Mouse (Mus musculus) CH12.LX (cell line): Measurements from ENCODE around the gene Cnr2. TPM values are rescaled to one million over a fixed set of nuclear protein-coding genes. Genes with fewer than 3 reads are reported as not detected.

Experiments
- DNase-seq: peaks from one replicate; pipeline ENCODE4 v3.0.0-alpha.2; 2013; ENCODE audit errors: extremely low read depth
- H3K27ac ChIP-seq: 2 replicates; pipeline ENCODE4 v1.5.1; 2012; ENCODE audit warnings: low read depth, mild to moderate bottlenecking, control low read depth, moderate library complexity; ENCODE audit not compliant: insufficient read depth
- H3K27me3 ChIP-seq: replicated peaks from 2 replicates; pipeline ENCODE3; 2012; ENCODE audit warnings: inconsistent platforms
- H3K36me3 ChIP-seq, 2 experiments: replicated peaks in 1 of 2; 2 replicates each; pipeline versions ENCODE3 to v1.6.1; 2012; ENCODE audit warnings: inconsistent platforms in 1 of 2, low read length in 1 of 2, mild to moderate bottlenecking in 1 of 2, mixed read lengths in 1 of 2, moderate library complexity in 1 of 2; ENCODE audit not compliant: control insufficient read depth in 1 of 2, insufficient read depth in 1 of 2
- H3K4me1 ChIP-seq, 2 experiments: 2 replicates each; pipeline ENCODE4 v1.6.1; 2012; ENCODE audit warnings: inconsistent platforms in 1 of 2, moderate library complexity in 1 of 2; ENCODE audit not compliant: insufficient read depth in 2 of 2, control insufficient read depth in 1 of 2
- H3K4me2 ChIP-seq: 2 replicates; pipeline ENCODE4 v1.6.1; 2012; ENCODE audit warnings: low read depth, mild to moderate bottlenecking, control low read depth; ENCODE audit not compliant: poor library complexity, insufficient read depth, severe bottlenecking
- H3K4me3 ChIP-seq, 3 experiments: fragments of 150-350 bp in 1 of 3; sonication (generic) in 1 of 3; replicated peaks in 1 of 3; 2 replicates each; pipeline versions ENCODE3 to v1.5.1; 2011 to 2012; ENCODE audit warnings: low read depth in 2 of 3, low read length in 2 of 3, mild to moderate bottlenecking in 2 of 3, moderate library complexity in 2 of 3, control low read depth in 1 of 3, improper control_type of control experiment in 1 of 3, inconsistent platforms in 1 of 3, mixed read lengths in 1 of 3; ENCODE audit not compliant: poor library complexity in 1 of 3
- H3K79me2 ChIP-seq: replicated peaks from 2 replicates; pipeline ENCODE4 v1.6.1; 2012; ENCODE audit warnings: mild to moderate bottlenecking, moderate library complexity; ENCODE audit not compliant: control insufficient read depth, poor library complexity, insufficient read depth, severe bottlenecking; ENCODE audit errors: extremely low read depth
- H3K9ac ChIP-seq: 2 replicates; pipeline ENCODE4 v1.6.1; 2012; ENCODE audit warnings: low read depth, mild to moderate bottlenecking, control low read depth, moderate library complexity; ENCODE audit not compliant: insufficient read depth
- H3K9me3 ChIP-seq: replicated peaks from 2 replicates; pipeline ENCODE3; 2012; ENCODE audit warnings: low read length, inconsistent platforms, mixed read lengths
- BHLHE40 ChIP-seq: IDR thresholded peaks from 2 replicates; pipeline ENCODE4 v1.6.1; 2011; ENCODE audit warnings: mild to moderate bottlenecking, low read depth, low read length, improper control_type of control experiment
- CHD1 ChIP-seq: IDR thresholded peaks from 2 replicates; pipeline ENCODE4 v1.6.1; 2012; ENCODE audit warnings: low read depth, low read length, improper control_type of control experiment, inconsistent platforms
- CHD2 ChIP-seq: IDR thresholded peaks from 2 replicates; pipeline ENCODE4 v1.6.1; 2011; ENCODE audit warnings: low read length, improper control_type of control experiment
- E2F4 ChIP-seq: IDR thresholded peaks from 2 replicates; pipeline ENCODE4 v1.6.1; 2011; ENCODE audit warnings: low read depth, low read length, improper control_type of control experiment; ENCODE audit not compliant: insufficient replicate concordance
- ELF1 ChIP-seq: IDR thresholded peaks from 2 replicates; pipeline ENCODE4 v1.6.1; 2014; ENCODE audit warnings: low read depth, mild to moderate bottlenecking, inconsistent platforms, low read length, improper control_type of control experiment
- EP300 ChIP-seq: IDR thresholded peaks from 2 replicates; pipeline ENCODE4 v1.6.1; 2011; ENCODE audit warnings: low read length, improper control_type of control experiment
- GABPA ChIP-seq: IDR thresholded peaks from 2 replicates; pipeline ENCODE4 v1.6.1; 2012; ENCODE audit warnings: low read depth, low read length, improper control_type of control experiment, inconsistent platforms; ENCODE audit not compliant: insufficient replicate concordance
- HCFC1 ChIP-seq: IDR thresholded peaks from 2 replicates; pipeline ENCODE4 v1.6.1; 2012; ENCODE audit warnings: low read depth, mild to moderate bottlenecking, inconsistent platforms, low read length, improper control_type of control experiment
- IRF4 ChIP-seq: IDR thresholded peaks from 2 replicates; pipeline ENCODE4 v1.6.1; 2014; ENCODE audit warnings: low read depth, mild to moderate bottlenecking, inconsistent platforms, low read length, improper control_type of control experiment
- JUN ChIP-seq: IDR thresholded peaks from 2 replicates; pipeline ENCODE4 v1.6.1; 2011; ENCODE audit warnings: low read depth, mild to moderate bottlenecking, low read length, improper control_type of control experiment, moderate library complexity; ENCODE audit not compliant: insufficient read depth
- JUND ChIP-seq: conservative IDR thresholded peaks from 2 replicates; pipeline ENCODE4 v1.6.1; 2011; ENCODE audit warnings: low read depth, low read length, improper control_type of control experiment
- KAT2A ChIP-seq: IDR thresholded peaks from 2 replicates; pipeline ENCODE4 v1.6.1; 2012; ENCODE audit warnings: low read length, improper control_type of control experiment, inconsistent platforms; ENCODE audit not compliant: insufficient replicate concordance
- MAFK ChIP-seq: IDR thresholded peaks from 2 replicates; pipeline ENCODE4 v1.6.1; 2011; ENCODE audit warnings: low read length, improper control_type of control experiment; ENCODE audit not compliant: insufficient replicate concordance
- MAX ChIP-seq: IDR thresholded peaks from 2 replicates; pipeline ENCODE4 v1.6.1; 2011; ENCODE audit warnings: low read length, improper control_type of control experiment
- MAZ ChIP-seq: IDR thresholded peaks from 2 replicates; pipeline ENCODE4 v1.6.1; 2012; ENCODE audit warnings: low read depth, mild to moderate bottlenecking, inconsistent platforms, low read length, improper control_type of control experiment, moderate library complexity
- MEF2A ChIP-seq: IDR thresholded peaks from 2 replicates; pipeline ENCODE4 v1.6.1; 2014; ENCODE audit warnings: low read depth, mild to moderate bottlenecking, inconsistent platforms, low read length, improper control_type of control experiment, borderline replicate concordance
- MYC ChIP-seq: IDR thresholded peaks from 2 replicates; pipeline ENCODE4 v1.6.1; 2011; ENCODE audit warnings: low read depth, mild to moderate bottlenecking, improper control_type of control experiment, low read length
- NELFE ChIP-seq: IDR thresholded peaks from 2 replicates; pipeline ENCODE4 v1.6.1; 2011; ENCODE audit warnings: low read depth, low read length, improper control_type of control experiment
- NRF1 ChIP-seq: IDR thresholded peaks from 2 replicates; pipeline ENCODE4 v1.6.1; 2014; ENCODE audit warnings: low read depth, mild to moderate bottlenecking, inconsistent platforms, low read length, improper control_type of control experiment, moderate library complexity
- PAX5 ChIP-seq: IDR thresholded peaks from 2 replicates; pipeline ENCODE4 v1.6.1; 2012; ENCODE audit warnings: low read length, inconsistent platforms, mixed read lengths
- POLR2A ChIP-seq: IDR thresholded peaks from 2 replicates; pipeline ENCODE4 v1.6.1; 2011; ENCODE audit warnings: low read depth, mild to moderate bottlenecking, improper control_type of control experiment, low read length
- POLR2AphosphoS2 ChIP-seq: IDR thresholded peaks from 2 replicates; pipeline ENCODE4 v1.6.1; 2011; ENCODE audit warnings: low read depth, low read length, improper control_type of control experiment
- RAD21 ChIP-seq: IDR thresholded peaks from 2 replicates; pipeline ENCODE4 v1.6.1; 2011; ENCODE audit warnings: low read depth, mild to moderate bottlenecking, low read length, improper control_type of control experiment, moderate library complexity
- RCOR1 ChIP-seq: conservative IDR thresholded peaks from 2 replicates; pipeline ENCODE4 v1.6.1; 2012; ENCODE audit warnings: low read depth, mild to moderate bottlenecking, inconsistent platforms, low read length, improper control_type of control experiment
- SIN3A ChIP-seq: IDR thresholded peaks from 2 replicates; pipeline ENCODE4 v1.6.1; 2012; ENCODE audit warnings: low read length, improper control_type of control experiment, inconsistent platforms
- TBP ChIP-seq: conservative IDR thresholded peaks from 2 replicates; pipeline ENCODE4 v1.6.1; 2011; ENCODE audit warnings: low read depth, low read length, improper control_type of control experiment
- TCF12 ChIP-seq: IDR thresholded peaks from 2 replicates; pipeline ENCODE4 v1.6.1; 2014; ENCODE audit warnings: low read depth, mild to moderate bottlenecking, inconsistent platforms, low read length, improper control_type of control experiment
- UBTF ChIP-seq: IDR thresholded peaks from 2 replicates; pipeline ENCODE4 v1.6.1; 2012; ENCODE audit warnings: low read depth, mild to moderate bottlenecking, inconsistent platforms, low read length, improper control_type of control experiment, moderate library complexity
- USF1 ChIP-seq: IDR thresholded peaks from 2 replicates; pipeline ENCODE4 v1.6.1; 2014; ENCODE audit warnings: low read depth, mild to moderate bottlenecking, inconsistent platforms, low read length, improper control_type of control experiment
- USF2 ChIP-seq: conservative IDR thresholded peaks from 2 replicates; pipeline ENCODE4 v1.6.1; 2011; ENCODE audit warnings: low read depth, low read length, improper control_type of control experiment
- ZC3H11A ChIP-seq: IDR thresholded peaks from 2 replicates; pipeline ENCODE4 v1.6.1; 2012; ENCODE audit warnings: low read depth, mild to moderate bottlenecking, inconsistent platforms, low read length, improper control_type of control experiment
- ZKSCAN1 ChIP-seq: IDR thresholded peaks from 2 replicates; pipeline ENCODE4 v1.6.1; 2012; ENCODE audit warnings: low read depth, inconsistent platforms, low read length, improper control_type of control experiment, borderline replicate concordance
- ZMIZ1 ChIP-seq: IDR thresholded peaks from 2 replicates; pipeline ENCODE4 v1.6.1; 2012; ENCODE audit warnings: low read depth, mild to moderate bottlenecking, inconsistent platforms, low read length, improper control_type of control experiment
- ZNF384 ChIP-seq: IDR thresholded peaks from 2 replicates; pipeline ENCODE4 v1.6.1; 2012; ENCODE audit warnings: low read depth, low read length, improper control_type of control experiment, inconsistent platforms
- dilution Hi-C: fragments of 300-500 bp; cut with MboI; formaldehyde crosslinking; loops from 2 replicates; pipeline ENCODE4 v1.14.3; 2020; ENCODE audit warnings: low sequenced_read_pairs; ENCODE audit not compliant: extremely low pct_unique_long_range_greater_than_20kb, extremely low pct_ligation_motif_present
- in situ Hi-C: fragments of 300-500 bp; cut with MboI; formaldehyde crosslinking; loops from 3 replicates; pipeline ENCODE4 v1.14.3; 2019; ENCODE audit warnings: low sequenced_read_pairs, low pct_ligation_motif_present, low pct_unique_long_range_greater_than_20kb, mixed read lengths
- polyA plus RNA-seq: library from polyadenylated mRNA; unstranded; fragments of >175 nt; gene quantifications from 2 replicates; pipeline ENCODE4 v1.2.1, GENCODE M21; 2012; ENCODE audit warnings: low read depth; ENCODE audit not compliant: insufficient read length
- total RNA-seq, 2 experiments: library from RNA; depleted of rRNA; stranded (reverse); fragments of 300-350 nt in 1 of 2; fragments of >200 nt in 1 of 2; gene quantifications; 2 replicates each; pipeline ENCODE4 v1.2.3; 2012 to 2014

The Cnr2 gene
- total and polyA plus RNA-seq, 3 experiments = 5.6 to 13.8 (median 10.6) TPM

GRCm38 (mm10) chr4:135900008-135900407 is 4.8 kb downstream of the Cnr2 start (continued):
- 0 out of 2 replicates have a peak, but pooled peaks have one; percentile 44 for TF ChIP-seq TBP
- peak; percentile 80; the same call in 1 of the 2 replicates for TF ChIP-seq MEF2A
- peak; percentile 97 for TF ChIP-seq EP300
- no peak for TF ChIP-seq MYC
- 0 out of 2 replicates have a peak, but pooled peaks have one; percentile 50 for TF ChIP-seq MAFK
- TF ChIP-seq TCF12 = peak; percentile 98
- no peak for TF ChIP-seq MAX
- TF ChIP-seq HCFC1 = peak; percentile 34; the same call in 1 of the 2 replicates

GRCm38 (mm10) chr4:135902606-135903242 is 7.5 kb downstream of the Cnr2 start:
- Histone ChIP-seq H3K79me2 (no peaks in the 10 kb centered on the region), H3K27ac (peak overlapping the region; percentile 63), H3K9me3 (peaks cover 23% of the 10 kb centered on the region), H3K27me3 (no peaks in the 10 kb centered on the region), H3K36me3 (peaks cover 4 to 39% of the 10 kb centered on the region in 2 experiments), H3K9ac (no peak overlapping the region), H3K4me3 (no peak overlapping the region), H3K4me2 (no peak overlapping the region), H3K4me1 (peaks cover 27 to 54% of the 10 kb centered on the region in 2 experiments; a peak in 3 of 4 replicates)
- in situ Hi-C loops (no loop called here), dilution Hi-C loops (no loop called here)
- DNase-seq = peak; percentile 86
- TF ChIP-seq ZNF384 = no peak
- 0 out of 2 replicates have a peak, but pooled peaks have one; percentile 67 for TF ChIP-seq KAT2A
- no peak for TF ChIP-seq JUN
- no peak for TF ChIP-seq MYC
- TF ChIP-seq BHLHE40 = peak; percentile 72
- TF ChIP-seq ZMIZ1 = no peak
- no peak for TF ChIP-seq CHD1
- TF ChIP-seq MAX = no peak; the same call in none of the 2 replicates
- no peak for TF ChIP-seq POLR2A
- no peak; the same call in none of the 2 replicates for TF ChIP-seq RAD21
- TF ChIP-seq CHD2 = peak; percentile 21; the same call in 1 of the 2 replicates
- no peak for TF ChIP-seq RCOR1
- TF ChIP-seq MEF2A = peak; percentile 47; the same call in 1 of the 2 replicates
- no peak for TF ChIP-seq ZKSCAN1
- TF ChIP-seq SIN3A = 0 out of 2 replicates have a peak, but pooled peaks have one; percentile 37
- no peak for TF ChIP-seq MAFK
- no peak for TF ChIP-seq JUND
- TF ChIP-seq TCF12 = no peak
- no peak for TF ChIP-seq POLR2AphosphoS2
- TF ChIP-seq HCFC1 = 0 out of 2 replicates have a peak, but pooled peaks have one; percentile 15
- TF ChIP-seq MAZ = no peak
- no peak for TF ChIP-seq GABPA
- TF ChIP-seq TBP = no peak
- no peak for TF ChIP-seq NELFE
- TF ChIP-seq PAX5 = no peak
- TF ChIP-seq NRF1 = no peak
- TF ChIP-seq USF1 = no peak
- TF ChIP-seq ZC3H11A = no peak
- TF ChIP-seq UBTF = no peak
- TF ChIP-seq E2F4 = no peak
- TF ChIP-seq USF2 = no peak
- TF ChIP-seq EP300 = peak; percentile 72
- peak; percentile 46; the same call in 1 of the 2 replicates for TF ChIP-seq ELF1
- peak; percentile 35; the same call in 1 of the 2 replicates for TF ChIP-seq IRF4
